Mouse (Mus musculus) ovary, adult 18-20 months (tissue): ENCODE results near the gene Ugt1a10.
"Not testable (repeated sequence)": the region's sequence is repeated elsewhere in the genome, so short reads cannot be mapped to it uniquely, and the experiment has no call there.

Source experiments
- DNase-seq: peaks from one replicate; pipeline ENCODE4 v3.0.0; 2022; ENCODE audit warnings: low spot score, mixed read lengths

The Ugt1a10 gene

DNA sequence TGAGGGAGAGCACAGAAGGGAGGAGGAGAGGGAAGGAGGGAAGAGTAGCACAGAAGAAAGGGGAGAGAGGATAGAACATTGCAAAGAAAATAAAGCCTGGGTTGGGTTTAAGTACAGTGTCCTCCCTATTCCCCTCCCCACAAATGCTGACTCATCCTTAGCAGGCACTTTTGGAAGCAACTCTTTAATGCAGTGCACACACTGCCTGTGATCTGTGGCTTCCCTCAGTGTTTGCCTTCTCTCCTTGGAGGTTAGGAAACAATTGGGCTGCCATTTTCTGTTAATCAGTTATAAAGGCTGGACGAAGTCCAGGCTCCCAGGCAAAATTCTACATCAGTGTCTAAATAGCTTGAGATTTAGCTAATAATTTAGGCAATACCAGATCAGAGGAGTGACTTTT is 85.3 kb downstream of the Ugt1a10 start:
- DNase-seq, result not testable (repeated sequence)

- not testable (repeated sequence) for DNase-seq
These were observed 88.9 kb downstream of the Ugt1a10 start for GRCm38 (mm10) chr1:88143966-88144675.

DNA sequence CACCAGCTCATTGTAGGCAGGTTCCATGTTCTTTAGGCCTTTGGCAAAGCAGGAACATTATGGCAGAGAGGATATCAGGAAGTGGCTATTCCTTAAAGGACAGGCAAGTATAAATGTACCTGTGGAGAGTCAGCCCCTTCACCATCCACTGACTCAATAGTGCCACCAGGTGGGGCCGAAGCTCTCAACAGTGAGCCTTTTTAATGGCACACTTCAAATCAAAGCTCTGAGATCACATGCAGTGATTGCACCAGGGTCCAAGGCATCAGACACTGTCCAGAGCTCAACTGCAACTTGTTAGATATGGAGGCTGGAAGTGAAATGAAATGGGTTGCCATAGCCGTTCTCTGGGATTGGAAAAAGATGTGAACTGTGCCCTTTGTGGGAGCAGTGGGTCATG is 90.1 kb downstream of the Ugt1a10 start:
- not testable (repeated sequence) for DNase-seq

DNA sequence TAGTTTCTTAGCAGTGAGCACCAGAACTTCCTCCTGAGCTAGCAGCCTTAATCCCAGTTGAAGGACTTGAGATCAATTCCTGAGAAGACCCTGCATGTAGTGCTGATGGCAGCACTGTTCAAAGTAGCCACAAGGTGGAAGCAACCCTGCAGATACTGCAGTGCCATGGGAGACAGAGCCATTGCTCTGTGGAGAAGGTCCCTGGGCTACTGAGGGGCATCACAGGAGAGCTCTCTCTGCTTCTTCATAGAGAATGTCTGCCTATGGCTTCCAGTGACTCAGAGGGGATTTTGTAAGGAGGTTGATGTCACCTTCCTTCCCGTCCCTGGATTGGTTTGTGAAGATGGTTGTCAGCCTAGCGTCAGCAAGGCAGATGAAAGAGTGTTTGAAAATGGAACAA is 94.9 kb downstream of the Ugt1a10 start:
- not testable (repeated sequence) for DNase-seq

DNA sequence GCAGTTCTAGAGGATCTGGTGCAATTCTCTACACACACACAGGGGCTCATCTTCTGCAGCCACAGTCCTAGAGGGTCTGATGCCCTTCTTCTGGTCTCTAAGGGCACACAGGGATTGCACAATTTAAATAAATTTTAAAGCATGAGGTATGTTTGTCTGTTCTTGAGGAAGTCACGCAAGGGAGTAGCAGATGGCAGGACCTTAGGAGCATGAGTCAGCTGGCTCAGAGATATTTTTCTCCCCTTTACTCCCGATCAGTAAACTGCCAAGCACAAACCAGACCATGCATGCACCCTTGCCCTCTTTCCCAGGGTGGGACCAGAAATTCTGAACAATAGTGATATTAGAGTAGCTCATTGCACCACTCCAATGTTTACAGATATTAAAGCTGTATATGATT is 103.2 kb downstream of the Ugt1a10 start:
- no peak for DNase-seq

- DNase-seq, result no peak
These were observed 110.5 kb downstream of the Ugt1a10 start, which contains the start of gene Ugt1a5 for GRCm38 (mm10) chr1:88165711-88166110. Gene Ugt1a5, plus strand, starts transcription at chr1:88166012.

- DNase-seq, result not testable (repeated sequence)
These were observed 117.0 kb downstream of the Ugt1a10 start for GRCm38 (mm10) chr1:88172190-88172589.

DNA sequence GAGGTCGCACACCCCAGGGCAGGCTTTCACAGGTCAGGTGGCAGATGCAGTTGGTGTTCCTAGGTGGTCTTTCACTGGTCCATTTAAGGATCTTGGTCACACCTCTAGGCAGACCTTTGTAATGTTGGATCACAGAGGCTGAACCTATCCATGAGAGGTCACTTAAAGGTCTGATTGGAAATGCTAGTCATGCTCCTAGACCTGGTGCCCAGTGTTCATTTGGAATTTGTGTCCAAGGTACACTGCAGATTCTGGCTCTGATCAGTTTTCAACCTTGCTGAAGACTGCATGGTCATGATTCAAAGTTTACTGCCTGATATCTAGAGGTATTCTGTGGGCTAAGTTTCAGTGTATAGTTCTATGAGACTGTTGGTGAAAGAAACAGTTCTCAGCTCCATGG is 124.5 kb downstream of the Ugt1a10 start:
- DNase-seq, result no peak

DNA sequence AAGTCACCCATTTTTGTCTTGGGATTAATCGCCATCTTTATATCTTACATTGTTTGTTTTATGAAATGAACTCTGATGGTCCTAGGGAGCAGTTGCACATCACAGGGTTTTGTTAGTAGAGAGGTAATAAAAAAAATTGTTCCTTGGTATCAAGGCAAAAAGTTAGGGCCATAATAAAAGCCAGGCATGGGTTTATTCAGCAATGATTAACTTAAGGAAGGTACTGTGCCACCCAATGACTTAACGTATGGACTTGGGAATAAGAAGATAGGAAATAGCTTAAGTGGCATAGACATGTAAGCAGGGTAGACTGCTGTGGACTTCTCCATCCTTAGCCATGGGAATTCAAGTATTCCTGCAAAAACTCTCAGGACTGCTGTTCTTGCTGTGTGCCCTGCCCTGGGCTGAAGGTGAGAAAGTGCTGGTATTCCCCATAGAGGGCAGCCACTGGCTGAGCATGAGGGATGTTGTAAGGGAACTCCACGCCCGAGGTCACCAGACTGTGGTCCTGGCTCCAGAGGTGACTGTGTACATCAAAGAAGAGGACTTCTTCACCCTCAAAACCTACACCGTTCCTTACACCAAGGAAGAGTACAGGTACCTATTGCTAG is 131.2 kb downstream of the Ugt1a10 start:
- DNase-seq, result no peak

DNA sequence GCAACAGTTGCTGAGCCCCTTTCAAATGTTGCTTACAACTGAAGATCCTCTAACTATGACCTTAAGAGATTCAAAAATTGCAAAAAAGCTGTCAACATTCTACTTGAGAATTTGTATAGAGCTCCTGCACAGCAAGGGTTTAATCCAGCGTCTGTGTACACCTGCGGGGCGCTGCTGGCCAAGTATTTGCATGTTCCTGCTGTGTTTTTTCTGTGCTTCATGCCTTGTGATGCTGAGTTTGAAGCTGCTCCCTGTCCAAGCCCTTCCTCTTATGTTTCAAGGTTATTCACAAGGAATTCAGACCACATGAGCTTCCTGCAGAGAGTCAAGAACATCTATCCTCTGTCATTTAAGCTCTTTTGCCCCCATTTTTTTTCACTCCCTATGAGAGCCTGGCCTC is 136.9 kb downstream of the Ugt1a10 start:
- no peak for DNase-seq

DNA sequence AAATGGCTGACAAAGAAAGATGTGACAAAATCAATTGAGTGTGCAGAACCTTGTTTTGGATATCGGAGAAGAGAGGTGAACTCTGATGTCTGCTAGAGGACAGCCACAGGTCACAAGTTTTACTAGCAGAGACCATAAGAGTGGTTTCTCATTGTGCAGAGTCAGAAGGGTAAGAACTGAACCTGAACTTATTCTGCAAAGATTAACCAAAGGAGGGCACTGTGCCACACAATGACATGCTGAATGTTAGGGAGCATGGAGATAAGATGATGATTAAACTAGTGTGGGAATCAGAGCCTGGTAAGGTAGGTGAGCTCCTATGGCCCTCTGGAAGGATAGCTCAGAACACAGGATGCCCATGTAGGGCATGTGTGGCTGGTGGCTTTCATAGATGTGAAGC is 140.5 kb downstream of the Ugt1a10 start:
- no peak for DNase-seq

DNA sequence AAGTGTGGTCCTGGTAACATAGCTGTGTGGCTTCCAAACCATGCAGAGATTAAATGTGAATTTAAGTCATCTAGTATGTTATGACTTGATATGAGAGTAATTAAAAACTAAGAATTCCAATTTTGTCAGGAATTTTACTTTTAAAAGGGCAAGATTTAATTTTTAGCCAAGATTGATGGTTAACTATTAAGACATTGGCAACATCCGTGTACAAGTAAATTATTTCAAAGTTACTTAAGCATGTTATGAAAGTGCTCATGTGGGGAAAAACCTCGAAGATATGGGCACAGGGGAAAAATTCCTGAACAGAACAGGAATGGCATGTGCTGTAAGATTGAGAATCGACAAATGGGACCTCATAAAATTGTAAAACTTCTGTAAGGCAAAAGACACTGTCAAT is 142.3 kb downstream of the Ugt1a10 start:
- no peak for DNase-seq

GRCm38 (mm10) chr1:88199996-88200395 is 144.8 kb downstream of the Ugt1a10 start:
- no peak for DNase-seq

GRCm38 (mm10) chr1:88200456-88200855 is 145.3 kb downstream of the Ugt1a10 start, which contains the start of gene Ugt1a2:
Gene Ugt1a2, plus strand, starts transcription at chr1:88200601.
- DNase-seq, result no peak

- DNase-seq, result no peak
These were observed 150.2 kb downstream of the Ugt1a10 start, which contains the start of gene Dnajb3 for GRCm38 (mm10) chr1:88205294-88205922. Gene Dnajb3, minus strand, starts transcription at chr1:88205782.

- DNase-seq, result no peak
These were observed 151.8 kb downstream of the Ugt1a10 start for GRCm38 (mm10) chr1:88206843-88207479.

GRCm38 (mm10) chr1:88211812-88212211 is 156.6 kb downstream of the Ugt1a10 start, which contains the start of gene Ugt1a1:
Gene Ugt1a1, plus strand, starts transcription at chr1:88211959.
- DNase-seq, result peak; percentile 28

DNA sequence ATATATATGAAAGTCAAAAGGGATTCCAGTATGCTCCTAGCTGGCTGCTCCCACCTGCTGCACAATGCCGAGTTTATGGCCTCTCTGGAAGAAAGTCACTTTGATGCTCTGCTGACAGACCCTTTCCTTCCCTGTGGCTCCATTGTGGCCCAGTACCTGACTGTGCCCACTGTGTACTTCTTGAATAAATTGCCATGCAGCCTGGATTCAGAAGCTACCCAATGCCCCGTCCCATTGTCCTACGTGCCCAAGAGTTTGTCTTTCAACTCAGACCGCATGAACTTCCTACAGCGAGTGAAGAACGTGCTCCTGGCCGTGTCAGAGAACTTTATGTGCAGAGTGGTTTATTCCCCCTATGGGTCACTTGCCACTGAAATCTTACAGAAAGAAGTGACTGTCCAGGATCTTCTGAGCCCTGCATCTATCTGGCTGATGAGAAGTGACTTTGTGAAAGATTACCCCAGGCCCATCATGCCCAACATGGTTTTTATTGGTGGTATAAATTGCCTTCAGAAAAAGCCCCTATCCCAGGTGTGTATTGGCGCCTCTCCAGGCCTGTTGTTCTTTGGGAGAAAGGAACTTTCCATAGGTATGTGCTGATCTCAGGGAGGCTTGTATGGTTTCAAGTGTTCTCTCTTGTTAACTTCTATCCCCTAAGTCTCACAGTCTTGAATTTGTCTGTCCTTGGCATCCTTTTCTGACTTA is 157.3 kb downstream of the Ugt1a10 start:
- DNase-seq, result no peak

- no peak for DNase-seq
These were observed 157.9 kb downstream of the Ugt1a10 start for GRCm38 (mm10) chr1:88213061-88213460.

DNA sequence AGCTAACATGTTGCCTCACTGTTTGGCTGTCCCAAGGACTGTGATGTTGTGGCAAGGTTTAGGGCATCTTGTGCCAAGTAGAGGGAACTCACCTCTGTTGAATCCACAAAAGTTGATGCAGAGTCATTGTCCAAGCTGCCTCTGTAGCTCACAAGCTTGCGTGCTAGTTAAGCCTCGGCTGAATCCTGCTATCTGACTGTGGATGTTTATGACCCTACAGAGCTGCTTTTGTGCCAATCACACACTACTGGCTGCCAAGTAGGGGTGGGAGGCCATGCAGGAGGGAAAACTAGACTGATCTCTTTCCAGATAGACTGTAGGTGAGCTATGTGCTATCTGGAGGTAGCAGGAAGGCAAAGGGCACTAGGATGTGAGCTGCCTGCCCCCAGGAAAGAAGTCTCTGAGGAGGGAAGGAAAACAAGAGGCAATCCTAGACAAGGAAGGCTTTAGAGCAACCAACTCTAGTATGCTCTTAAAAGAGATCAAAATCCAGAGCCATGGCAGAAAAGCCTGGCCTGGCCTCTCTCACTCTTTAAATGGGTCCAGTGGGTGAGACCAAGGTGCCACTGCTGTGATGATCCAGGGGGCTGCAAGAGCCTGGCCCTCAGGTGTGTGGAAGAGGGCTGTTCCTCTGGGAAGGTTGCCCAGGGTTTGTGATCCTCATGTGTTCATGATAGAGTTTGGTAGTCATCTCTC is 158.7 kb downstream of the Ugt1a10 start:
- DNase-seq, result peak; percentile 52

DNA sequence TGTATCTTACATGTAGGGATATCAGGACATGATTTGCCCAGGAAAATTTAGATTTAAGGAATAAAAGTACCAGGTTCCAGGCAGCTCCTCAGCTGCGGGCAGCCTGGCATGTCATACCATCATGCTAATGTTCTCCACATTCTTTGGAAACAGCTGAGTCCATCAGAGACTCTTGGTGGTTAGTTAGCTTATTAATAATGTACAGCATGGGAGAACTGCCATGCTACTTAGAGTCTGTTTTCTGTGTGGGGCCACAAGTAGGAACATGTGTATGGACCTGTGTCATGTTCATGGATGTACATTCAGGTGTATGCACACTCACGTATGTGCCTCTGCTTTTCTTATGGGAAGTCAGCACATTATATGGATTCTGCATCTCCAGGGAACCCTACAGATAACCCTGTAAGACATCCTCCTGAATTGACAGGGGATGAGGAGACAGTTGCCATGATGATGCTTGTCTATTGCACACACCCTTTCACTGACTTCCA is 159.3 kb downstream of the Ugt1a10 start:
- DNase-seq, result no peak
